Mouse (Mus musculus) small intestine, adult 2 months (tissue): ENCODE data around the gene Pou5f1.

Experiments used
- CTCF ChIP-seq: fragments of 200-500 bp; IDR thresholded peaks from 2 replicates; pipeline ENCODE4 v1.5.1; 2012; ENCODE audit warnings: low read depth, mild to moderate bottlenecking, control low read depth, inconsistent platforms, low read length, moderate library complexity, mixed read lengths; ENCODE audit not compliant: insufficient replicate concordance, insufficient read length; ENCODE audit errors: extremely low read depth
- POLR2A ChIP-seq: fragments of 200-500 bp; IDR thresholded peaks from 2 replicates; pipeline ENCODE4 v1.6.1; 2012; ENCODE audit warnings: low read depth, mild to moderate bottlenecking, control low read depth, inconsistent platforms, low read length, moderate library complexity

DNA sequence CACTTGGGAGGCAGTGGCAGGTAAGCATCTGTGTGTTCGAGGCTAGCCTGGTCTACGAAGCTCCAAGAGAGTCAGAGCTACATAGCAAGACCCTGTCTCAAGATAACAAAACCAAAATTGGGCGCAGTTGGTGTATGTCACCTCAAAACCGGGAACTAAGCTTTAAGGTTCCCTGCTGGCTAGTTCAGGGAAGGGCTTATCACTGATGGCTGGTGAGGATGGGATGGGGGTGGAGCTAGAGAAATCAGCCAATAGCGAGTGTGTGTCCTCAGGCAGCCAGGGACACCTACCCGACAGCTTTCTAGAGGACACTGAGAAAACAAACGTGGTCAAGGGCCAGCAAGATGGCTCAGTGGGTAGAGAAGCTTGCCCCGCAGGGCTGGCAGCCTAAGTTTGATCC lies 52.4 kb downstream of the Pou5f1 start:
- no peak for TF ChIP-seq POLR2A
- no peak for TF ChIP-seq CTCF
